In the genomic region with DNA sequence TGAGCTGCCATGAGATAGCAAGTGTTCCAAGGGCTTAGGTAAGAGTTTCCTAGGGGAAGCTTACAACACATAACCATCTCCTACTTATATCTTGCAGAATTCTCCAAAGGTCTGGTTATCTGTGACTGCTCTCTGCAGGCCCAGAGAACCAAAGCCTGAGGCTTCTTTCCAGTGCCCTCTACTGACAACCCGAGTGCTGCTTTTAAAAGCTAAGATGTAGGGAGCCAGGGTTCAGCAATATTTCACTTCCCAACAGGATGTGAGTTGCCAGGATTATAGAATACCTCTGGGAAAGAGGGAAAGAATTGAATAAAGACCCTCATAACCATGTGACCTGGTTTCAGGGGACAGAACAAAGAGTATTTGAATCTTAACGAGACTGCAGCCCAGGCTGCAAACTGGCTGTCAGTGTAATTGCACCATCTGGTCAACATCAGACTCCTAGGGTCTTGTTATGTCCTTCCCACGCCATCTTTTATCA, we compare ENCODE assay signal across 8 mouse cellular contexts. TPM values are rescaled to one million over a fixed set of nuclear protein-coding genes. Genes with fewer than 3 reads are reported as not detected.
A peak's percentile ranks its signal among the peaks of the same experiment; 100 is the strongest.
DNase-seq lines count a peak whose midpoint lies in the region; ATAC-seq and TF ChIP-seq lines count a peak whose summit lies in the region.

No protein-coding gene starts in this region.

- intact Hi-C loops in heart, postnatal 14 days (cut with DNase I): loop anchor here (2.0 kb wide), 1 partner anchor 14 kb away; no protein-coding TSS in a partner anchor

- H3ac ChIP-seq in myocyte (ENCODE audit: control insufficient read depth, insufficient read length): no peak overlapping the region

- H3K4me2 ChIP-seq in heart, embryonic 15.5 days: peak overlapping the region; percentile 30
- no peak overlapping the region for H3K4me2 ChIP-seq in hindbrain, embryonic 15.5 days
- H3K4me2 ChIP-seq in myocyte (ENCODE audit: low read depth): peak overlapping the region; percentile 70

- no peak for DNase-seq in heart, postnatal 14 days
- DNase-seq in embryo, embryonic 11 days: peak; percentile 68
- DNase-seq in urinary bladder, postnatal 14 days (ENCODE audit: low spot score): no peak
- no peak for DNase-seq in layer of hippocampus, postnatal 36 days
- DNase-seq in thymus, postnatal 36 days: no peak

- peaks cover 42% of the 10 kb centered on the region for H3K4me1 ChIP-seq in heart, embryonic 15.5 days (replicated peaks)
- peaks cover 28% of the 10 kb centered on the region for H3K4me1 ChIP-seq in hindbrain, embryonic 15.5 days (replicated peaks)

- TF ChIP-seq POLR2A in myocyte (IDR thresholded peaks at IDR 0.05; ENCODE audit: insufficient read length, low read depth): no peak

- no peaks in the 10 kb centered on the region for H3K27me3 ChIP-seq in heart, embryonic 15.5 days
- H3K27me3 ChIP-seq in hindbrain, embryonic 15.5 days: no peaks in the 10 kb centered on the region
- no peaks in the 10 kb centered on the region for H3K27me3 ChIP-seq in myocyte (ENCODE audit: control insufficient read depth, insufficient read depth, insufficient read length)

- 14% methylated on average over 3 of the region's 3 CpGs for WGBS in heart, embryonic 15.5 days
- WGBS in hindbrain, embryonic 15.5 days: 4% methylated on average over 3 of the region's 3 CpGs

- H3K36me3 ChIP-seq in heart, embryonic 15.5 days: no peaks in the 10 kb centered on the region
- no peaks in the 10 kb centered on the region for H3K36me3 ChIP-seq in hindbrain, embryonic 15.5 days
- no peaks in the 10 kb centered on the region for H3K36me3 ChIP-seq in myocyte (ENCODE audit: control insufficient read depth, insufficient read depth)

- H3K79me2 ChIP-seq in myocyte (ENCODE audit: control insufficient read depth, insufficient read depth): peaks cover 94% of the 10 kb centered on the region

- ATAC-seq in heart, embryonic 15.5 days (replicated peaks; ENCODE audit: insufficient number of reproducible peaks, insufficient read depth, low FRiP score, low read depth): peak; percentile 39; the same call in 1 of the 2 replicates
- ATAC-seq in hindbrain, embryonic 15.5 days (ENCODE audit: low FRiP score, low read depth): no peak

- H3K27ac ChIP-seq in heart, embryonic 15.5 days: peak overlapping the region; percentile 93
- H3K27ac ChIP-seq in hindbrain, embryonic 15.5 days (replicated peaks): peak overlapping the region; percentile 67

- no peaks in the 10 kb centered on the region for H3K9me3 ChIP-seq in heart, embryonic 15.5 days (replicated peaks)
- no peaks in the 10 kb centered on the region for H3K9me3 ChIP-seq in hindbrain, embryonic 15.5 days

- H3K9ac ChIP-seq in heart, embryonic 15.5 days: 0 out of 2 replicates have a peak overlapping the region, but pooled peaks have one; percentile 5
- H3K9ac ChIP-seq in hindbrain, embryonic 15.5 days: no peak overlapping the region

- no peak overlapping the region for H3K4me3 ChIP-seq in heart, embryonic 15.5 days
- H3K4me3 ChIP-seq in hindbrain, embryonic 15.5 days: no peak overlapping the region
- no peak overlapping the region for H3K4me3 ChIP-seq in myocyte

TF ChIP-seq in myocyte, 11 proteins besides CTCF, POLR2A, EP300 and RAD21:
- TF ChIP-seq SRF (IDR thresholded peaks at IDR 0.05; ENCODE audit: control insufficient read depth, insufficient read length, low read depth) (no peak), CEBPB (IDR thresholded peaks at IDR 0.05; ENCODE audit: insufficient read depth, poor library complexity, severe bottlenecking) (no peak), E2F4 (IDR thresholded peaks at IDR 0.05; ENCODE audit: insufficient read depth) (no peak), USF1 (IDR thresholded peaks at IDR 0.05; ENCODE audit: low read depth) (no peak), MYOD1 (IDR thresholded peaks at IDR 0.05; ENCODE audit: control insufficient read depth in 1 of 3, insufficient read length in 2 of 3, low read depth in 2 of 3) (no peak), POLR2AphosphoS2 (IDR thresholded peaks at IDR 0.05; ENCODE audit: insufficient read length, low read depth) (no peak), REST (IDR thresholded peaks at IDR 0.05; ENCODE audit: insufficient read depth, insufficient read length) (no peak), TCF12 (IDR thresholded peaks at IDR 0.05; ENCODE audit: insufficient read depth, poor library complexity, severe bottlenecking) (no peak), MAX (IDR thresholded peaks at IDR 0.05; ENCODE audit: low read depth) (no peak), TCF3 (IDR thresholded peaks at IDR 0.05; ENCODE audit: insufficient read length, low read depth) (no peak), MYOG (IDR thresholded peaks at IDR 0.05; ENCODE audit: control insufficient read depth in 1 of 3, insufficient read depth in 1 of 3, insufficient read length in 2 of 3, low read depth in 2 of 3) (no peak)

RNA-seq across cellular contexts. Expression of a gene that starts 59.4 kb away (rescaled TPM):
- 168 and 183 TPM in 2 replicates for polyA plus RNA-seq in heart, embryonic 15.5 days (2015; fragmentation: Nextera tagmentation; extraction: Ambion mirVana)
- total RNA-seq in heart, postnatal 14 days (2021): 100 to 1,000 TPM; 166 to 183 TPM
- polyA plus RNA-seq in hindbrain, embryonic 15.5 days (2015; fragmentation: Nextera tagmentation; extraction: Ambion mirVana): 55.9 and 59.2 TPM in 2 replicates
- 23.0 TPM for polyA plus RNA-seq in myocyte (2012; fragmentation: generic; extraction: Trizol)
- total RNA-seq in layer of hippocampus, postnatal 36 days (2021): 10 to 100 TPM; 23.3 to 24.4 TPM
